Mouse (Mus musculus) midbrain, embryonic 13.5 days (tissue): ENCODE results near the gene Pde3a. TPM values are rescaled to one million over a fixed set of nuclear protein-coding genes. Genes with fewer than 3 reads are reported as not detected.

Experiments
- ATAC-seq: fragments of 200-750 bp; cut with Nextera tagmentation; 2 replicates; pipeline ENCODE4 v1.8.0; 2017; ENCODE audit warnings: mild to moderate bottlenecking, moderate TSS enrichment, moderate library complexity
- H3K27ac ChIP-seq: fragments of 300-500 bp; sonication (generic); 2 replicates; pipeline ENCODE4 v1.5.1; 2015; ENCODE audit warnings: inconsistent platforms, mild to moderate bottlenecking, moderate library complexity
- H3K27me3 ChIP-seq: fragments of 300-500 bp; sonication (generic); 2 replicates; pipeline ENCODE4 v1.6.1; 2015; ENCODE audit warnings: mild to moderate bottlenecking, inconsistent platforms
- H3K36me3 ChIP-seq: fragments of 300-500 bp; sonication (generic); 2 replicates; pipeline ENCODE4 v1.6.1; 2015; ENCODE audit warnings: mild to moderate bottlenecking, inconsistent platforms
- H3K4me1 ChIP-seq: fragments of 300-500 bp; sonication (generic); replicated peaks from 2 replicates; pipeline ENCODE4 v1.6.1; 2015; ENCODE audit warnings: inconsistent platforms
- H3K4me2 ChIP-seq: fragments of 300-500 bp; sonication (generic); replicated peaks from 2 replicates; pipeline ENCODE4 v1.6.1; 2015; ENCODE audit warnings: moderate library complexity, mild to moderate bottlenecking, inconsistent platforms
- H3K4me3 ChIP-seq: fragments of 300-500 bp; sonication (generic); replicated peaks from 2 replicates; pipeline ENCODE4 v1.5.1; 2015; ENCODE audit warnings: mild to moderate bottlenecking, inconsistent platforms
- H3K9ac ChIP-seq: fragments of 300-500 bp; sonication (generic); replicated peaks from 2 replicates; pipeline ENCODE4 v1.6.1; 2015; ENCODE audit warnings: mild to moderate bottlenecking, inconsistent platforms
- H3K9me3 ChIP-seq: fragments of 300-500 bp; sonication (generic); 2 replicates; pipeline ENCODE4 v1.6.1; 2016; ENCODE audit warnings: mild to moderate bottlenecking, inconsistent platforms
- WGBS: fragments of 180-500 bp; shearing (Covaris S2); methylation state at CpG from one replicate; pipeline ENCODE4 v1.1.7; 2015; 5-methylcytosine and 5-hydroxymethylcytosine counted together
- polyA plus RNA-seq: library from polyadenylated mRNA; unstranded; fragments of >200 nt; fragmentation: Nextera tagmentation; extraction: Ambion mirVana; gene quantifications from 2 replicates; pipeline ENCODE4 v1.2.1, GENCODE M21; 2015

Pde3a gene
- polyA plus RNA-seq, 1 experiment from 2014 or later: 1.9 TPM

- no peaks in the 10 kb centered on the region for H3K9me3 ChIP-seq
- H3K9ac ChIP-seq: no peak overlapping the region
- 90% methylated on average over 3 of the region's 3 CpGs for WGBS
- H3K27ac ChIP-seq: no peak overlapping the region
- H3K36me3 ChIP-seq: no peaks in the 10 kb centered on the region
- no peaks in the 10 kb centered on the region for H3K4me1 ChIP-seq
- no peak overlapping the region for H3K4me3 ChIP-seq
- H3K4me2 ChIP-seq: no peak overlapping the region
- H3K27me3 ChIP-seq: no peaks in the 10 kb centered on the region
- ATAC-seq: no peak
Observed at GRCm38 (mm10) chr6:141537298-141537697, 288.2 kb downstream of the Pde3a start.

- H3K9ac ChIP-seq: no peak overlapping the region
- H3K9me3 ChIP-seq: no peaks in the 10 kb centered on the region
- H3K4me1 ChIP-seq: 0 out of 2 replicates have a peak, but pooled peaks cover 5% of the 10 kb centered on the region
- H3K4me2 ChIP-seq: no peak overlapping the region
- no peak overlapping the region for H3K27ac ChIP-seq
- WGBS: 91% methylated on average over 1 of the region's 1 CpGs
- no peak for ATAC-seq
- no peaks in the 10 kb centered on the region for H3K36me3 ChIP-seq
- H3K27me3 ChIP-seq: no peaks in the 10 kb centered on the region
- no peak overlapping the region for H3K4me3 ChIP-seq
Observed at GRCm38 (mm10) chr6:141541136-141541535, 292.1 kb downstream of the Pde3a start.

- 91% methylated on average over 7 of the region's 7 CpGs for WGBS
- H3K9me3 ChIP-seq: no peaks in the 10 kb centered on the region
- H3K4me3 ChIP-seq: no peak overlapping the region
- no peak overlapping the region for H3K9ac ChIP-seq
- H3K36me3 ChIP-seq: no peaks in the 10 kb centered on the region
- no peaks in the 10 kb centered on the region for H3K27me3 ChIP-seq
- no peak overlapping the region for H3K4me2 ChIP-seq
- H3K4me1 ChIP-seq: 0 out of 2 replicates have a peak, but pooled peaks cover 5% of the 10 kb centered on the region
- H3K27ac ChIP-seq: no peak overlapping the region
- ATAC-seq: no peak
Observed at GRCm38 (mm10) chr6:141543344-141543743, 294.3 kb downstream of the Pde3a start.
